Mouse (Mus musculus) myocyte (in vitro differentiated cells): ENCODE measurements around the gene Cttnbp2nl. TPM values are rescaled to one million over a fixed set of nuclear protein-coding genes. Genes with fewer than 3 reads are reported as not detected.

Experiments
- H3K27me3 ChIP-seq: one replicate; pipeline ENCODE4 v1.6.1; 2011; ENCODE audit not compliant: control insufficient read depth, insufficient read depth, insufficient read length
- H3K36me3 ChIP-seq: one replicate; pipeline ENCODE4 v1.6.1; 2011; ENCODE audit not compliant: control insufficient read depth, insufficient read depth
- H3K4me2 ChIP-seq: one replicate; pipeline ENCODE4 v1.6.1; 2011; ENCODE audit warnings: low read depth, control low read depth
- H3K4me3 ChIP-seq: one replicate; pipeline ENCODE4 v1.5.1; 2011; ENCODE audit warnings: mild to moderate bottlenecking, control low read depth, moderate library complexity
- H3K79me2 ChIP-seq: one replicate; pipeline ENCODE4 v1.6.1; 2011; ENCODE audit not compliant: control insufficient read depth, insufficient read depth
- H3ac ChIP-seq: one replicate; pipeline ENCODE4 v1.6.1; 2011; ENCODE audit not compliant: control insufficient read depth, insufficient read length
- CEBPB ChIP-seq: IDR thresholded peaks from 2 replicates; pipeline ENCODE4 v1.6.1; 2011; ENCODE audit warnings: mild to moderate bottlenecking, moderate library complexity; ENCODE audit not compliant: poor library complexity, insufficient read depth, severe bottlenecking
- E2F4 ChIP-seq: IDR thresholded peaks from one replicate; pipeline ENCODE4 v1.6.1; 2011; ENCODE audit warnings: mild to moderate bottlenecking, control low read depth, moderate library complexity; ENCODE audit not compliant: insufficient read depth
- MAX ChIP-seq: IDR thresholded peaks from one replicate; pipeline ENCODE4 v1.6.1; 2011; ENCODE audit warnings: low read depth, mild to moderate bottlenecking, control low read depth
- MYOD1 ChIP-seq, 3 experiments: IDR thresholded peaks; one replicate each; pipeline ENCODE4 v1.6.1; 2011; ENCODE audit warnings: control low read depth in 2 of 3, low read depth in 2 of 3, mild to moderate bottlenecking in 2 of 3, moderate library complexity in 1 of 3; ENCODE audit not compliant: insufficient read length in 2 of 3, control insufficient read depth in 1 of 3
- MYOG ChIP-seq, 3 experiments: IDR thresholded peaks; one replicate each; pipeline ENCODE4 v1.6.1; 2011; ENCODE audit warnings: control low read depth in 2 of 3, low read depth in 2 of 3, mild to moderate bottlenecking in 2 of 3; ENCODE audit not compliant: insufficient read length in 2 of 3, control insufficient read depth in 1 of 3, insufficient read depth in 1 of 3
- POLR2A ChIP-seq: IDR thresholded peaks from one replicate; pipeline ENCODE4 v1.6.1; 2011; ENCODE audit warnings: low read depth, mild to moderate bottlenecking, control low read depth, moderate library complexity; ENCODE audit not compliant: insufficient read length
- POLR2AphosphoS2 ChIP-seq: IDR thresholded peaks from one replicate; pipeline ENCODE4 v1.6.1; 2011; ENCODE audit warnings: low read depth, control low read depth; ENCODE audit not compliant: insufficient read length
- REST ChIP-seq: IDR thresholded peaks from one replicate; pipeline ENCODE4 v1.6.1; 2011; ENCODE audit warnings: mild to moderate bottlenecking, control low read depth, moderate library complexity; ENCODE audit not compliant: insufficient read depth, insufficient read length
- SRF ChIP-seq: IDR thresholded peaks from one replicate; pipeline ENCODE4 v1.6.1; 2011; ENCODE audit warnings: low read depth; ENCODE audit not compliant: control insufficient read depth, insufficient read length
- TCF12 ChIP-seq: IDR thresholded peaks from one replicate; pipeline ENCODE4 v1.6.1; 2011; ENCODE audit warnings: mild to moderate bottlenecking, control low read depth; ENCODE audit not compliant: poor library complexity, insufficient read depth, severe bottlenecking
- TCF3 ChIP-seq: IDR thresholded peaks from one replicate; pipeline ENCODE4 v1.6.1; 2011; ENCODE audit warnings: low read depth, control low read depth; ENCODE audit not compliant: insufficient read length
- USF1 ChIP-seq: IDR thresholded peaks from one replicate; pipeline ENCODE4 v1.6.1; 2011; ENCODE audit warnings: low read depth, mild to moderate bottlenecking, control low read depth, moderate library complexity
- polyA plus RNA-seq: library from polyadenylated mRNA; unstranded; fragments of >200 nt; fragmentation: generic; extraction: Trizol; gene quantifications from one replicate; pipeline ENCODE4 v1.2.1, GENCODE M21; 2012; ENCODE audit warnings: missing spikeins

The Cttnbp2nl gene
- 8.9 TPM for polyA plus RNA-seq

DNA sequence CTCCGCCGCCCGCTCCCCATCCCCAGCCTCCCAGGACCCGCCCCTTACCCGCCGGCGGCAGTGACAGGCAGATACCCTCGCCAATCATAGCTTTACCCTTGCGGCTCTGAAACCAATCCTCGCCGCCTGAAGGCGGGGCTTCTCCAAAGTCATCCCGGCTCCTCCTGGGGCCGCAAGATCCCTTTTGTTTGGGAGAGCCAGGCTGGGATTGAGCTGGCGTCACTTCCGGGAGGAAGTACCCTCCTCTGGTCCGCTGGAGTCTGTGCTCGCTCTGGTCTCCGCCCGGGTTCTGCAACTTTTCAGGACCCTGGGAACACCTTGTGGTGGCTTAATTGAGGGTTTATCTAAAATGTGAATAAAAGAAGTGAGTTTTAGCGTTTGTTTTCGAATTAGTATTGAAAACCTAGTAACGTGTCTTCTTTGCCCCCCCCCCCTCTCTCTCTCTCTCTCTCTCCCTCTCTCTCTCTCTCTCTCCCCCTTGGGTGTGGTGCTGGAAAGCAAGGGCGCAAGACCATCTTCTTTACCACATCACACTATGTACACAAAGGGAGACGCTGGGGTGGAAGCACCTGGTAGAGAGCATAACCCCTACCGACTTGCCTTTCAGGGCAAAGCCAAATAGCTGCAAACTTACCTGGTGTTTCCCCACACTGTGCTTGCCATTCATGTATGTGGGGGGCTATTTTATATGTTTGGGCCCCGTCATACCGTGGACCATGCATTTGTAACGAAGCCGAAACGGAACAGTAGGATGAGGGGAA lies at the start of gene Cttnbp2nl:
Gene Cttnbp2nl (minus strand): TSS at position 210 of the 761 bp plus-strand sequence.
- no peak for TF ChIP-seq E2F4
- peak; percentile 59 for TF ChIP-seq POLR2A
- TF ChIP-seq MYOD1 (IDR thresholded peaks at IDR 0.05; ENCODE audit: control insufficient read depth in 1 of 3, insufficient read length in 2 of 3, low read depth in 2 of 3), result no peak
- TF ChIP-seq USF1, result no peak
- TF ChIP-seq CEBPB, result no peak
- TF ChIP-seq SRF, result peak; percentile 32
- TF ChIP-seq POLR2AphosphoS2, result peak; percentile 18
- TF ChIP-seq MYOG (IDR thresholded peaks at IDR 0.05; ENCODE audit: control insufficient read depth in 1 of 3, insufficient read depth in 1 of 3, insufficient read length in 2 of 3, low read depth in 2 of 3), result no peak
- no peak for TF ChIP-seq REST
- no peak for TF ChIP-seq MAX
- no peak for TF ChIP-seq TCF3
- no peak for TF ChIP-seq TCF12
- Histone ChIP-seq H3K36me3 (no peaks in the 10 kb centered on the region), H3K79me2 (peaks cover 45% of the 10 kb centered on the region), H3K4me2 (peak within 1 kb of the TSS; percentile 95), H3K4me3 (peak within 1 kb of the TSS; percentile 82), H3K27me3 (no peaks in the 10 kb centered on the region), H3ac (peak within 1 kb of the TSS; percentile 63)

DNA sequence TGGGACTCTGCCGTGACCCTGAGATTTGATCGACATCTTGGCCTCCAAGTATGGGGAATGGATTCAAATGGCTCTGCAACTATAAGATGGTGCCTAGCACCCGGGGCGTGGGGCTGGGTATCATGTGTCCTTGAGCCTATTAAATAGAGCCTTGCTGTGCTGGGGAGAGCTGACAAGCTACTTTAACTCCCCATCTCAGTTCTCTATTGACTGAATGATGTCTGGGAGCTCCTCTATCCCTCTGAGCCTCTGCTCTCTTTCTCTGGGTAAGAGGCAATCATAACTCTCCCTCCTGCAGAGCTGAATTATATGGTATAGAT lies 47.3 kb upstream of the Cttnbp2nl start:
- H3K79me2 ChIP-seq, result no peaks in the 10 kb centered on the region
- H3K4me3 ChIP-seq, result no peak overlapping the region
- no peak overlapping the region for H3K4me2 ChIP-seq
- H3ac ChIP-seq, result no peak overlapping the region
- no peaks in the 10 kb centered on the region for H3K36me3 ChIP-seq
- TF ChIP-seq E2F4 (no peak), MAX (no peak), MYOD1 (IDR thresholded peaks at IDR 0.05; ENCODE audit: control insufficient read depth in 1 of 3, insufficient read length in 2 of 3, low read depth in 2 of 3) (no peak), TCF12 (no peak), TCF3 (no peak), POLR2AphosphoS2 (no peak), USF1 (no peak), CEBPB (no peak)
- H3K27me3 ChIP-seq, result no peaks in the 10 kb centered on the region

GRCm38 (mm10) chr3:105099526-105100269 lies 46.8 kb upstream of the Cttnbp2nl start:
- Histone ChIP-seq H3K27me3 (no peaks in the 10 kb centered on the region), H3ac (no peak overlapping the region), H3K36me3 (no peaks in the 10 kb centered on the region), H3K79me2 (no peaks in the 10 kb centered on the region), H3K4me2 (no peak overlapping the region), H3K4me3 (no peak overlapping the region)
- no peak for TF ChIP-seq TCF12
- TF ChIP-seq E2F4, result no peak
- TF ChIP-seq TCF3, result no peak
- no peak for TF ChIP-seq USF1
- no peak for TF ChIP-seq POLR2AphosphoS2
- TF ChIP-seq MAX, result no peak
- no peak for TF ChIP-seq CEBPB
- TF ChIP-seq REST, result no peak
- TF ChIP-seq POLR2A, result no peak
- TF ChIP-seq MYOD1 (IDR thresholded peaks at IDR 0.05; ENCODE audit: control insufficient read depth in 1 of 3, insufficient read length in 2 of 3, low read depth in 2 of 3), result no peak
- TF ChIP-seq MYOG (IDR thresholded peaks at IDR 0.05; ENCODE audit: control insufficient read depth in 1 of 3, insufficient read depth in 1 of 3, insufficient read length in 2 of 3, low read depth in 2 of 3), result no peak
- no peak for TF ChIP-seq SRF

DNA sequence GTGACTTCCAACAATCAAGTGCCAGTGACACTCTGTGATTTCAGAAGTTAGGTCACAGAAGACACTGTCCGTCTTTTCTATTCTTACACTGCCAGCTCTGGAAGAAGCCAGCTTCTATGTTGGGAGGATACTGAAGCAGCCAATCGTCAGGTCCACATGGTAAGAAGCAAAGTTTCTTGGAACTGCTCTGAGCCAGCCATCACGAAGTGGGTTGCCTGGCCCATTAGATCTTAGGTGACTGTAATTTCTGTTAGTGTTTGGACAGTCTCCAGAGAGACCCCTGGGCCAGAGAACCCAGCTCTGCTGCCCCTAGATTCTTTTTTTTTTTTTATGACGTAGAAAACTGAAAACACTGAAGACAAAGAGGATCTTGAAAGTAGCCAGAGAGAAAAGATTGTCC lies 44.6 kb upstream of the Cttnbp2nl start:
- no peak overlapping the region for H3K4me3 ChIP-seq
- no peak overlapping the region for H3K4me2 ChIP-seq
- H3K27me3 ChIP-seq, result no peaks in the 10 kb centered on the region
- no peaks in the 10 kb centered on the region for H3K36me3 ChIP-seq
- H3K79me2 ChIP-seq, result no peaks in the 10 kb centered on the region
- TF ChIP-seq TCF12, result no peak
- TF ChIP-seq E2F4, result no peak
- no peak for TF ChIP-seq MYOD1 (IDR thresholded peaks at IDR 0.05; ENCODE audit: control insufficient read depth in 1 of 3, insufficient read length in 2 of 3, low read depth in 2 of 3)
- TF ChIP-seq POLR2AphosphoS2, result no peak
- TF ChIP-seq POLR2A, result no peak
- no peak for TF ChIP-seq SRF
- TF ChIP-seq MAX, result no peak
- no peak for TF ChIP-seq TCF3
- no peak for TF ChIP-seq CEBPB
- H3ac ChIP-seq, result no peak overlapping the region
